Mouse (Mus musculus) lung, adult 10 weeks (tissue): Measurements from ENCODE around the gene Odf3b. TPM values are rescaled to one million over a fixed set of nuclear protein-coding genes. Genes with fewer than 3 reads are reported as not detected.

Experiments
- polyA plus RNA-seq: library from polyadenylated mRNA; stranded (reverse); fragments of 350-450 nt; fragmentation: Illumina TruSeq; extraction: RNeasy Lipid Tissue Mini Kit (QIAGEN cat#74804); gene quantifications from one replicate; pipeline ENCODE4 v1.2.3, GENCODE M21; 2014; ENCODE audit warnings: low read depth, low replicate concordance; ENCODE audit not compliant: insufficient read depth

Odf3b gene
- 25.2 TPM for polyA plus RNA-seq

GRCm38 (mm10) chr15:89378831-89379401, at the start of gene Odf3b:
Odf3b (minus strand) TSS chr15:89379282.

GRCm38 (mm10) chr15:89425711-89426121, 46.6 kb upstream of the Odf3b start, which contains the start of gene Cpt1b:
Cpt1b (minus strand) TSS chr15:89425863.

GRCm38 (mm10) chr15:89410118-89410517, 31.0 kb upstream of the Odf3b start, which contains the start of gene Syce3:
Syce3 (minus strand) TSS chr15:89410503.

GRCm38 (mm10) chr15:89384617-89385016, 5.5 kb upstream of the Odf3b start, which contains the start of gene Klhdc7b:
Klhdc7b (plus strand) TSS chr15:89384917.

GRCm38 (mm10) chr15:89376957-89377356, 2.1 kb downstream of the Odf3b start, which contains the start of gene Tymp:
Tymp (minus strand) TSS chr15:89377039.

GRCm38 (mm10) chr15:89373762-89374248, 5.3 kb downstream of the Odf3b start, which contains the start of gene Sco2:
Sco2 (minus strand) TSS chr15:89373846.

GRCm38 (mm10) chr15:89355241-89356187, 23.6 kb downstream of the Odf3b start, which contains the start of the genes Lmf2 and Ncaph2:
Lmf2 (minus strand) TSS chr15:89355659.
Ncaph2 (plus strand) TSS chr15:89355719.

GRCm38 (mm10) chr15:89334271-89334670, 44.8 kb downstream of the Odf3b start, which contains the start of gene Miox:
Miox (plus strand) TSS chr15:89334398.

Other genes starting within 250 kb of the Odf3b start
- gene Mapk12, start 238.6 kb downstream of the Odf3b start, polyA plus RNA-seq = 26.9 TPM
- 8.1 TPM for gene Mapk11, start 229.7 kb downstream of the Odf3b start, polyA plus RNA-seq
- gene Plxnb2, start 198.5 kb downstream of the Odf3b start, polyA plus RNA-seq = 120 TPM
- gene Dennd6b, start 182.8 kb downstream of the Odf3b start, polyA plus RNA-seq = 3.5 TPM
- 13.9 TPM for gene Ppp6r2, start 167.7 kb downstream of the Odf3b start, polyA plus RNA-seq
- gene Sbf1, start 64.0 kb downstream of the Odf3b start, polyA plus RNA-seq = 32.8 TPM
- not detected for gene Adm2, start 56.6 kb downstream of the Odf3b start, polyA plus RNA-seq
- not detected for gene Miox, start 44.9 kb downstream of the Odf3b start, polyA plus RNA-seq
- 23.1 TPM for gene Lmf2, start 23.6 kb downstream of the Odf3b start, polyA plus RNA-seq
- gene Ncaph2, start 23.6 kb downstream of the Odf3b start, polyA plus RNA-seq = 62.3 TPM
- 18.5 TPM for gene Sco2, start 5.4 kb downstream of the Odf3b start, polyA plus RNA-seq
- 3.3 TPM for gene Tymp, start 2.2 kb downstream of the Odf3b start, polyA plus RNA-seq
- gene Klhdc7b, start 5.6 kb upstream of the Odf3b start, polyA plus RNA-seq = not detected
- gene Syce3, start 31.2 kb upstream of the Odf3b start, polyA plus RNA-seq = not detected
- gene Cpt1b, start 46.6 kb upstream of the Odf3b start, polyA plus RNA-seq = 5.5 TPM
- 0.62 TPM for gene C730034F03Rik, start 50.3 kb upstream of the Odf3b start, polyA plus RNA-seq
- gene Gm44502, start 50.4 kb upstream of the Odf3b start, polyA plus RNA-seq = 0.08 TPM
- 46.8 TPM for gene Chkb, start 50.6 kb upstream of the Odf3b start, polyA plus RNA-seq
- gene Mapk8ip2, start 74.6 kb upstream of the Odf3b start, polyA plus RNA-seq = not detected
- 20.2 TPM for gene Arsa, start 98.1 kb upstream of the Odf3b start, polyA plus RNA-seq
- 16.7 TPM for gene Shank3, start 120.3 kb upstream of the Odf3b start, polyA plus RNA-seq
- gene Acr, start 189.0 kb upstream of the Odf3b start, polyA plus RNA-seq = 0.23 TPM
- gene Rabl2, start 212.6 kb upstream of the Odf3b start, polyA plus RNA-seq = 14.7 TPM